Mouse (Mus musculus) frontal cortex, adult (tissue): ENCODE data around the gene Olfr1424.
"Not testable (repeated sequence)": the region's sequence is repeated elsewhere in the genome, so short reads cannot be mapped to it uniquely, and the experiment has no call there.

ENCODE experiments used
- ATAC-seq: cut with Nextera tagmentation; 2 replicates; pipeline ENCODE4 v1.9.2; 2017; ENCODE audit warnings: mild to moderate bottlenecking, moderate library complexity, mixed read lengths; ENCODE audit not compliant: low TSS enrichment

The Olfr1424 gene

DNA sequence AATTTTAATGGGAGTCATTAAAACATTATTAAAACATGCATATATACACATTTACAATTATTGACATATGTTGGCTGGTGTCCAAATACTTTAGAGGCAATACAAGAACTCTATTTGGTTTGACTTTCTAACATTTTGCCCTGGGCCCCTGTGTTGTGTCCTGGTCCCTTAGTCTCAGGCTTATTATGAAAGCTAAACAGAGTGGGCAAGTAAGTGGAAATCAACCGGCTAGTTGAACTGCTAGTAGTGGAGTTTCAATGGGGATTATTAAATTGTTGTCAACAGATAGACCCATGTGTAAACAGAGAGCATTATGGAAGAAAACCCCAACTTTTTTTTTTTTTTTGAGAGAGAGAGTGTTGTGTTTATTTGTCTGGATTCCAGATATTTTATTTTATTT, at the start of gene Olfr1424:
TSS of gene Olfr1424 (minus strand) at position 101 of the 400 bp plus-strand sequence.
- ATAC-seq, result not testable (repeated sequence)

DNA sequence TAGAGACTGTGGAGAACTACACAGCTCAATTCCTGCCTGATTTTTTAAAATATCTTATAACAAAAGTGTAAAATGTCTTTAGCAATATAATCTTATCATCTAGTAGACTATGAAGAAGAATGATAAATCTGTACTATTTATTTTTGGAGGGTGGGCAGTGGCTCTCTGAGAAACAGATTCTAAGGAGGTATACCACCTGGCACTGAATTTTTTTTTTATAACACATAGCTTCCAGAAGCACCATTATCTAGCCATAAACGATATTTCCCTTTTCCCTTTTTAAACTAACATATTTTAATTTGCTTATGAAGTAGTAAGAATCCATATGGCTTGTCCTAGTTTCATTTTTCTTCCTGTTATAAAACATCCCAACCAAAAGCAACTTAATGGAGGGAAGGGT, 42.1 kb upstream of the Olfr1424 start:
- ATAC-seq, result peak; percentile 88

DNA sequence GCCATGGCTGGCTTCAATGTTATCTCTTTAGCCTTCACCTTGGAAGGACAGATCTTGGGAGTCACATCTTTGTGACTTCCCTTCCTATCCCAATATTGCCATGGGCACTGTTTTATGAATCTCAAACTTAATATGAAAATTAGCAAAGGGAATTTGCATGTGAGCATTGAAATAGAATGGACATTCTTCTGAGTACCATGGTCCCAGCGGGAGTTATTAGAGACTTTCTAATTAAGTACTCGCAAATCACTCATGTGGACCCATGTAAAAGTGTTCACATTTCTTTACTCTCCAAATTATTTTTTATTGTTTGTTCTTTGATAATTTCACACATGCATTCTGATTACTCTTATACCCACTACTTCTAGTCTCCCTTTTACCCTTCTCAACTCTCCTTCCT, 40.8 kb upstream of the Olfr1424 start, which contains the start of gene Olfr1427:
TSS of gene Olfr1427 (minus strand) at position 101 of the 400 bp plus-strand sequence.
- ATAC-seq, result no peak

DNA sequence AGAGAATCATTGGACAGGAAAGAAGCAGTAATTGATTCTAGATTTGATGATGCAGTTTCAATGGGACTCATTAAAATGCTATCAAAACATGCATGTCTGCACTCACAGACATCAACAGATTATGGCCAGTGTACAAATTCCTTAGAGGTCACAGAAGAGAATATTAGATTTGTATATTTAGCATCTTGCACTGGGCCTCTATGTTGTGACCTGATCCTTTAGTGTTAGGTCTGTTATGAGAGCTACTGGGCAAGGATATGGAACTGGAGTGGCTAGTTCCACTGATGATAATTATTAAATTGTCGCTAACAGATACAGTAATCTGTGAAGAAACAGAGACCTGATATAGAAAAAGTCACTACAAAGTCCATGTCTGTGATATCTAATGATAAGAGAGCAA, 29.4 kb upstream of the Olfr1424 start, which contains the start of gene Olfr1426:
TSS of gene Olfr1426 (minus strand) at position 101 of the 400 bp plus-strand sequence.
- no peak for ATAC-seq

DNA sequence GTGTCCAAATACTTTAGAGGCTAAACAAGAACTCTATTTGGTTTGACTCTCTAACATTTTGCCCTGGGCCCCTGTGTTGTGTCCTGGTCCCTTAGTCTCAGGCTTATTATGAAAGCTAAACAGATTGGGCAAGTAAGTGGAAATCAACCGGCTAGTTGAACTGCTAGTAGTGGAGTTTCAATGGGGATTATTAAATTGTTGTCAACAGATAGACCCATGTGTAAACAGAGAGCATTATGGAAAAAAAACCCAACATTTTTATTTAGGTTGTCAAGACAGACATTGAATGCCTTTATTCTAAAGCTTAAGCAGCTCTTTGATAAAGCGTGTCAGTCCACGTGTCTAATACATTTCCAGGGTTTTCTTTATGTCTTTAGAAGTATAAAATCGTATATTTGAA, 15.1 kb upstream of the Olfr1424 start, which contains the start of gene Olfr1425:
TSS of gene Olfr1425 (minus strand) at position 101 of the 400 bp plus-strand sequence.
- not testable (repeated sequence) for ATAC-seq

DNA sequence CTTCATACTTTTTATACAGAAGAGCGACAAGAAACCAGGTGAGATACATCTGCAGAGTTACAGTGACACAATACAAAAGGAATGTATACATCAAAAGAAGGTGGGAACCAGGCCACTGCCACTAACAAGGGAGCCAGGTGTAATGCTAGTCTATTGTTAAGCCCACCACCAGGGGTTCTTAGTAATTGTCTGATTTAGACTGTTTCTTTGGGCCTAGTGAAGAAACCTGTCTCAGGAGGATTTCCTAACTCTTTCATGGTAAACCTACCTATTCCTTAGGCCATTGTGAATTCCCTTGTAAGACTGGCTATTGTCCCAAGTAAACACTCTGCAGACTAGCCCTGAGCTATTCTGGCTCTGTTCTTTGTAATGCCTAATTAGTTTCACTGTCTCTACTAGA, 7.1 kb upstream of the Olfr1424 start:
- not testable (repeated sequence) for ATAC-seq

DNA sequence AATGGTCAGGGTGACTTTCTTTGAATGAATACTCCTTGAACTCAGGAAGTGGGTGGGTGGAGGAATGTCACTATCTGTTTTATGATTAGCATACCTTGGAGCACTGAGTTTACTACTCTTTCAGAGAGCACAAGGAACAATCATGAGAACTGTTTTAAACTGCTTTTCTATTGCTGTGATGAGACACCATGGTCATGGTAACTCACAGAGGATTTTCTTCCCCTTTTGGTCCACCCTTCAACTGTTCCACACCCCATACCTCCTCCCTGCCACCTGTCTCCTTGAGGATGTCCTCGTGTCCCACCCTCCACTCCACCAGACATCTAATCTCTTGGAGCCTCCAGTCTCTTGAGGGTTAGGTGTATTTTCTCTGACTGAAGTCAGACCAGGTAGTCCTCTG, 5.3 kb upstream of the Olfr1424 start:
- not testable (repeated sequence) for ATAC-seq

DNA sequence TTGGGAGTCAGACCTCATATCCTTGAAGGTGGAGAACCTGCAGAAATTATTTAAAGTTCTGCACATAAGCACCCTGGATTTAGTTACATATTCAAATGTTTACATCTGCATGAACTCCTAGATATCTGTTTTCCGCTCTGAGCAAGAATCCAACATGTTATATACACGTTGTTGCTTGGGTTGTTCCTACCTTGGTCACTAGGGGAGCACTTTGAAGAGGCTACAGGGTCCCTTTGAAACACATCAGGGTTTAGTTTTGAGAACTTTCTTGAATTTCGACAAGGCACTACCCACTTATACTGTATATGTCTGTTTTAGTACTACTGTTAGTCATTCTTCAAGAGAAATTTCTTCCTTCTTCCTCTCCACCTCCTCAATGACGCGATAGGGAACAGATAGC, 19.3 kb downstream of the Olfr1424 start:
- no peak for ATAC-seq

DNA sequence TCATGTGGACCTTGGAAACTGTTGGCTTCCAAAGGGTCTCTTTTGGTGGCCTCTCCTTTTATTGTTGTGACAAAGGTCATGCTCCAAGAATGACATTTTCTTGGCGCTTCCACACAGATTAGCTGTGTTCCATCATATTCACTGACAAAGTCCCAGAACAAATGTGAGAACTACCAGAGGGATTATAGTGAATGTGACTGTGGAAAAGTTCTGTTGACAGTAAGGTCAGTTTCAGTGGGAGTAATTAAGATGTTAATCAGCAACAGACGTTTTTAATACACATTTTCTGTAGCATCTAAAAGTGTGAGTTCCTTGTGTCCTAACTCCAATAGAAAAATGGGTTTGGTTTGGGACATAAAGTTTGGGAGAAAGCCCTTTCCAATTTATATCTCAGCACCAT, 21.3 kb downstream of the Olfr1424 start, which contains the start of gene Olfr1423:
TSS of gene Olfr1423 (minus strand) at position 101 of the 400 bp plus-strand sequence.
- ATAC-seq, result no peak

DNA sequence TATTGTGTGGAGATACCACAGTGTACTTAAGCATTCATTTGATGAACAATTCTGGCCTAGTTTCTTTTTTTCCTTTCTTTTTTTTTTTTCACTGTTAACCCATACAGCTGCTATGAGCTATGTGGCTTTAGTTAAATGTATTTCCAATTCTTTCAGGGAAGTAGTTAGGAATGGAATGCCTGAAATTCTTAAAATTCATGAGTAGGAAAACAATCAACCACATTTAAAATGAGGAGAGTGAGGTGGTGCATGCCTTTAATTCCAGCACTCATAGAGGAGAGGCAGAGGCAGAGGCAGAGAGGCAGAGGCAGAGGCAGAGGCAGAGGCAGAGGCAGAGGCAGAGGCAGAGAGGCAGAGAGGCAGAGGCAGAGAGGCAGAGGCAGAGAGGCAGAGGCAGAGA, 24.8 kb downstream of the Olfr1424 start:
- ATAC-seq, result no peak

DNA sequence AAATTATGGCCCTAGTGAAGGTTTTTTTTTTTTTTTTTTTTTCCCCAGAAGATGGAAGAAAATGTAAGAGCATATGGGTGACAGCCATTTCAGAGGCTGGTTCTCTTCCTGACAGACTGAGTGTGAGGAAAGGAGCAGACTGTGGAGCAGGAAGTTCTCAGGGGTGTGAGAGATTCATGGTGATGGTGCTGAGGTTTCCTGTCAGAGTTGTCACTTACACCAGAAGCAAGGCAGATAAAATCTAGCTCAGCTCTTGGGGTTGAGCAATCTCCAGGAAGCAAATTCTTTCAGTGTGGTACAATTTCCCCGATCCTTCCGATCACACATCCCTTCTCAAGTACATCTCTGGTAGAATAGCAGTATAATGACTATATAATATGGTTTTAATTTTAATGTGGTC, 35.9 kb downstream of the Olfr1424 start:
- peak; percentile 74 for ATAC-seq

DNA sequence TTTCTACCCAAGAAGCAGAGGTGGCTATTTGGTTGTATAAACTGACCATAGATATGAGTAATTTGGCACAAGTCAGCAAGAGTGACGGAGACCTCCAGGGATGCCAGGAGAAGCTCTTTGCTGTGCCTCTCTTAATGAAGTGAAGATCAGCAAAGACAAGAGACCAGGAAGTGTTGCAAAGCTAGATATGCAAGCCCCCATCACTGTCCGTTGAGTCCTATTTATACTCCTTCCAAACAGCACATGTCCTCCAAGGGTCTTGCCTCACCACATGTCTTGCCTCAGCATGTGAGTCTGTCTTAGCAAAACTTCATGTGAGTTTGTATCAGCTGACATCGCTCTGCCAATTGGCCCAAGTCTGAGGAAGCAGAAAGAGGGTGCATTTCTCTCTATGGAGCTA, 37.1 kb downstream of the Olfr1424 start:
- ATAC-seq, result no peak

DNA sequence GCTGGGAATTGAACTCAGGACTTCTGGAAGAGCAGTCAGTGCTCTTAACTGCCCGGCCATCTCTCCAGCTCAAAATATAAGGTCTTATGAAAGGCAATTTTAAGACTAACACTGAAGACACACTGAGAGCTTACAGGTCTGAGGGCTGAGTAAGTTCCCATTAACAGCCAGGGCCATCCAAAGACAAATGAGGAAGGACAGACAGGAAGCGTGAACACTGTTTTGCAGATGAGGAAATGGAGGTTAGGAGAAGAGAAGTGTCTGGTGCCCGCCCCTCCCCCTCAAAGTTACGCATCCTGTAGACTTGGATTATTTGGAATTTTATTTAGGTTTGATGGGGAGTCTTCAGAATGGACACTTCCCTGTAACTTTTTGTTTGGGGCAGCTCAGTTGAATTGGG, 38.3 kb downstream of the Olfr1424 start:
- ATAC-seq, result no peak

DNA sequence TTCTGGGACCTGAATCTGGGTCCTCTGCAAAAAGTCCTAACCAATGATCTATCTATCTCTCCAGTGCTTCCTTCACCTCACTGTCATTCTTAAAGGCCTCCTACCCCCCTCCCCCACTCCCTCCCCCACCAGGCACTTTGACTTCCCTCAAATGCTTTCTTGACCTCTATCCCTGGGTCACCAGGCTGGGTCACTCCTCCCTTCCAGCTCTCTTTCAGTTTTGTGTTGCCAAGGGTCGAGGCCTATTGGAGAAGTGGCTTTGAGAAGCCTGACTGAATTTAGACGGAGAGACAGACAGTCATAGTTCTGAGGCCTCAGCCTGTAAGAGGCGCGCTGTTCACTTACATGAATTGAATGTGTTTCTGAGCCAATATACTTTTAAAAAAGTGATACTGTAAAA, 46.3 kb downstream of the Olfr1424 start:
- ATAC-seq, result no peak

DNA sequence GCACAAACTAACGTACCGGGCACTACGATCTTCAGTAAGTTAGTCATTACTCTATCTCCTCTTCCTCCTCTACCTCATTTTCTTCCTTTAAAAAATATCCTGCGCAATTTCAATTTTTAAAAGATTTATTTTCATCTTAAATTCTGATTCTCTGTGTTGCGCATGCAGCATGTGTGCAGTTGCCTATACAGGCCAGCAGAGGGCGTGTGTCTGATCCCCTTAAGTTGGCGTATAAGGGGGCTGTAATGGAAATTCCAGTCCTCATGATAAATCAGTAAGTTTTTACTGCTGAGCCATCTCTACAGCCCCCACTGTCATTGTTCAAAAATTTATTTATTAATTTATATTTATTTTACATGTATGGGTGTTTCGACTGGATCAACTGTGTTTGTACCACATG, 46.8 kb downstream of the Olfr1424 start:
- ATAC-seq, result no peak

DNA sequence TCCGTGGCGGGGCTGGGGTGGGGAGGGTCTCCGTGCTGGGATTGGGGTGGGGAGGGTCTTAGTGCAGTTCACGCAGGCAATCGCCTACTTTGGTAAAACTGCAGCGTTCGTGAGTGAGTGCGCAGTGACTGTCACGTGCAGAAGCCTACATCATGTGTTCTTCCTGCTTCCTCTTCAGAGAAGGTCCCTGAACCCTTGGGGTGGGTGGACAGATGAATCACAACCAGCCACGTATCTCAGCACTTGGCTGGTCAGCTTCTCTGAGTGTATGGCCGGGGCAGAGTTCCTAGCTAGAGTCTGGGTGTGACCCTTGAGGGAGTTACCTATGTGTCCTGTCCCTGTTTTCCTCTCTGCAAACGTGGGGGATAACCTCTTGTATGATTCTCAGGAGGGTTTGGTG, 49.3 kb downstream of the Olfr1424 start:
- no peak for ATAC-seq

DNA sequence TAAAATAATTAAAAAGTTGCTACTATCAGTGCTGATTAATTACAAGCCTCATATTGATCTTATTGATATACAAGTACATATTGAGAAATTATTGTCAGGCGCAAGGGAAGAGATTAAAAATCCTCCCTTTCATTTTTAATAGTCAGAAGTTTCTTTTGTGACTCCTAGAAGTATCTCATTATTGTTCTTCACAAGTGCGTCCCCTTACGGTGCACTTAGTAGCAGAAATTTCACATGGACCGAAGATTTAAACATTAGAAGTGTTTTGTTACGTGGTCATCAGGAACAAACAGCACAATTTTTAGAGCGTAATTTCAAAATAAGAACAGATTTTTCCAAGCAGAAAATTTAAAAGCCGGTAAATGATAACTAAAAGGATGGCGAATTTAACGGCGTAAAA, 49.9 kb downstream of the Olfr1424 start:
- no peak for ATAC-seq

DNA sequence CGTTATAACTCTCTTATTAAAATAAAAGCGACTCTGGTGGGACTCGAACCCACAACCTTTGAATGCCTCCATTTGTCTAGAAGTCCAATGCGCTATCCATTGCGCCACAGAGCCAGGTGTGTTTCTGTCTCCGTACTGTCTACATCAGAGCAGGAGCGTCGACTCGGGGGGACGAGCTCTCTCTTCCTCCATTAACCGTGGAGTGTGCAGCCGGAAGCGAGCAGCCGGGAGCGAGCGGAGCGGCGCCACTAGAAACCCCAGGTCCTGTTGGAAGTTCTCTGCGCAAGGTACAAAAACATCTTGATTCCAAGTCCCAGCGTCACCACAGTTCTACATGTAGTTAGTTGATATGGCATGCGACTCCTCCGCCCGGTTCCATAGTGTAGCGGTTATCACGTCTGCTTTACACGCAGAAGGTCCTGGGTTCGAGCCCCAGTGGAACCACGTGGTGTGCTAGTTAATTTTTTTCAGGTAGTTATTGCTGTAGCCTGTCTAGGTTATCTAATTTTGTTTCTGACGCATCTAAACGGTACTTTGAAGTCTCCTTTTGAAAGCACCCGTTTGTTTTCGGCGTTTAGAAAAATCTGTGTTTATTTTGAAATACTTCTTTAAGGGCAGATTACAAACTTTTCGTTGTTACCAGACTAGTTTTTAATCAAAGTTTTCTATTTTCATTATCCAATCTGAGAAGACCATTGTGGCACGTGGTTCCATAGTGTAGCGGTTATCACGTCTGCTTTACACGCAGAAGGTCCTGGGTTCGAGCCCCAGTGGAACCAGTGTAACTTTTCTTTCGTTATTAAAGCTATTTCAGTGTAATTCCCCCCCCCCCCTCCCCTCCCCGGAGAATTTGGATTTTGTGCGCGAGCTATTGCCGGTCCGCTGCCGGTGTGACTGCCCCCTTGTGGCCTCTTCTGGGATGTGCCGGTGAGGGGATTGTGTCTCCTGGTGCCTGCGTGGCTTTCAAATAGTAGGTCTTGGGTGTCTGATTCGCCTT, 50.6 kb downstream of the Olfr1424 start:
- peak; percentile 45 for ATAC-seq

DNA sequence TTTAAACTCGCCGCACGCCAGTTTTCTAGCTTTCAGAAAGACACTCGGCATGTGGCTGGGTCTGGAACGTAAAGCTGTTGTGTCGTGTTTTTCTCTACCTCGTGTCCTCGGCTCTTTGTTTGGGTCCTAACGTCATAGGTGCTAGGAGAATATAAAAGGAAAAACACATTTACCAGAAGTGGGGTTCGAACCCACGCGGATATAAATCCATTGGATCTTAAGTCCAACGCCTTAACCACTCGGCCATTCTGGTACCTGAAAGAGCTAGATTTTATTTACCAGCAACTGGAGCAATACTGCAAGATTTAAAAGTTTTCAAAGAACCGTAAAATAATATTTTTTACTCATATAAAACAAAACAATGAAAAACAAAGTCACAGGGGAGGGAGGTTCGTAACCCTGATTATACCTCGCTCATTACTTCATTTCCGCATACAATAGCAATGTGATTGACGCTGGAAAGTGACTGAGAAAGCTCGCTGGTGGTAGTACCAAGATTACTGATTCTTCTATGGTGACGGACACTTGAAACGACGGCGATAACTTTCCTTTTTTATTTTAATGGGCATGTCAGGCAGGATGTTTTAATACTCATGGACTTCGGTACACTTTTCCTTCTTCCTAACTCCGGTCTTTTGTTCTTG, 51.4 kb downstream of the Olfr1424 start:
- peak; percentile 31; the same call in 1 of the 2 replicates for ATAC-seq

DNA sequence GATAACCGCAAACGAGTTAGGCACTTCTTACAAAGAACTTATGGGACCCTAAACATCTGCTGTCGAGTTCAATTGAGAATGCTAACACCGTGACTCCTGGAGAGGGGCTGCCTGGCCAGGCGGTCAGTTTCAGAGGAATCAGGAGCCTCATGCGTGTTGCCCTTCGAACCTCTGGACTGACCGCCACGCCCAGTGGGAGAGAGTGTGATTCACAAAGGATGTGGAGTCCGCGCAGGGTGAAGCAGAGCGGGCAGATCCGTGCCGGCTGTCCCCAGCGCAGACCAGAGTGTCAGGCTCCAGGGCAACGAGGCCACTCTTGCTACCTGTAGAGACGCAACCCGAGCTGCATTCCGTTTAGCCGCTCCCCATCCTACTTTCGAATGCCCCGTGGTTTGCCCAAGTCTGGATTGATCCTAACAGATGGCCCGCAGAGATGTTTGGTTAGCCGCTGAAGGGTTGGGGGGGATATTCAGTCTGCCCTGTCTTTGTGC, 52.2 kb downstream of the Olfr1424 start:
- ATAC-seq, result no peak

DNA sequence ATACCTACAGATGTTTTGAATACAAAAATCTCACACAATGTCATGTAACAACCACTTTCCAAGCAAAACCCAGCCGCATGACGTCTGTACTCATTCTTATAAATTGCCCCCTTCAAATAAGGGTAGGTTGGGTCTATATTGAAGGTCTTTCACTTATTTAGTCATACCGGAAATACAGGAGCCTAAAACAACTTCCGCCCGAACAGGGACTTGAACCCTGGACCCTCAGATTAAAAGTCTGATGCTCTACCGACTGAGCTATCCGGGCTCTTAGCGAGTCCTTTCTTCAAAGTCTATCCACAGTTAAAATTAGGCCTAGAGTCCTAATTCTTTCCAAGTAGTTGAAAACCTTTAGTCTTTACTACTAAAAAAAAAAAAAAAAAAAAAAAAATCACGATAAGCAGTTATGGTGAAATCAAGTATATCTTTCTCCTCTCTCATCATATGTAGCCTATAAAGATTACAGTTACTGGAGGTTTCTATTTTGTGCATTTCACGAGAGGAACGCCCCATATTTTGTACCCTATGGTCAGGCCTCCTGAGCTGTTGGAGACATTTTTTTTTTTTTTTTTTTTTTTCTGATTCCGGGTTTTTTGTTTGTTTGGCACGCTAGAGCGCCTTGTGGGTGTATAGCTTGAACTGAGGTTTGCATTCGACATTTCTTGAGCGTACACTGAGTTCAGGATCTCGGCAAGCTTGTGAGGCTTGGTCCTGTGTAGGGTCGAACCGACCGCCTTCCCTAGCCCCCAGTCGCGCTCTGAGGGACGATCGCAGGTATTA, 52.8 kb downstream of the Olfr1424 start:
- no peak for ATAC-seq
